Mouse (Mus musculus) E14TG2a.4 (cell line): ENCODE results near the gene Spock2.
A peak's percentile ranks its signal among the peaks of the same experiment; 100 is the strongest.
"Not testable (repeated sequence)": the region's sequence is repeated elsewhere in the genome, so short reads cannot be mapped to it uniquely, and the experiment has no call there.

Experiments
- CTCF ChIP-seq: conservative IDR thresholded peaks from 2 replicates; pipeline ENCODE4 v1.5.1; 2014; ENCODE audit warnings: low read length
- NANOG ChIP-seq: IDR thresholded peaks from 2 replicates; pipeline ENCODE4 v1.6.1; 2014; ENCODE audit warnings: borderline replicate concordance, low read length, mixed read lengths

DNA sequence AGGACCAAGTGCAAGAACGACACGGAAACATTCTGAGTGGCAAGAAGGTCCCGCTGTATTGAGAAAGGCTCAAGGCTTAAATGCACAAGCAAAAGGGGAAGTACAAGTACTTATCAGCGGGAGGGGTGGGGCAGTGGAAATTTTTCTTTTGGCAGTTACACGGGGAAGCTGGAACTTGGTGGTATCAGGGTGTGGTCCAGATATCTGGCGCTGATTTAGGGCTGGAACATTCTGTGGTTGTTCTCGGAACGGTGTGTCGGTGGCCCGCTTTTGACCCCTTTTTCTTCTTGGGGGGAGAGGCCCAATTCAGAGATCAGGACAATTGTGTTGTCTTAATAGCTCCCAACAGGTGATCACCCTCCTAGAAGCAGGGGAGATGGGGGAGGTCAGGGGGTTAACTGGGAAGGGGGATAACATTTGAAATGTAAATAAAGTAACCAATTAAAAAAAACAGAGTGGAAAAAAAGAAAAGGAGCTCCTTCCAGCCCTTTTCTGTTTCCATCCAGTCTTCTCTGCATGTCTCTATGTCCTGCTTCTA, 41.6 kb downstream of the Spock2 start:
- TF ChIP-seq CTCF, result not testable (repeated sequence)
- TF ChIP-seq NANOG, result peak; percentile 67
